Mouse (Mus musculus) liver, adult 2 months (tissue): ENCODE measurements around the gene Rala.

Source experiments
- CTCF ChIP-seq: fragments of 200-500 bp; IDR thresholded peaks from 2 replicates; pipeline ENCODE4 v1.5.1; 2011; ENCODE audit warnings: low read depth, low read length, control low read depth
- POLR2A ChIP-seq: fragments of 200-500 bp; IDR thresholded peaks from 2 replicates; pipeline ENCODE4 v1.6.1; 2011; ENCODE audit warnings: low read length, control low read depth; ENCODE audit not compliant: insufficient read depth; ENCODE audit errors: extremely low read depth

DNA sequence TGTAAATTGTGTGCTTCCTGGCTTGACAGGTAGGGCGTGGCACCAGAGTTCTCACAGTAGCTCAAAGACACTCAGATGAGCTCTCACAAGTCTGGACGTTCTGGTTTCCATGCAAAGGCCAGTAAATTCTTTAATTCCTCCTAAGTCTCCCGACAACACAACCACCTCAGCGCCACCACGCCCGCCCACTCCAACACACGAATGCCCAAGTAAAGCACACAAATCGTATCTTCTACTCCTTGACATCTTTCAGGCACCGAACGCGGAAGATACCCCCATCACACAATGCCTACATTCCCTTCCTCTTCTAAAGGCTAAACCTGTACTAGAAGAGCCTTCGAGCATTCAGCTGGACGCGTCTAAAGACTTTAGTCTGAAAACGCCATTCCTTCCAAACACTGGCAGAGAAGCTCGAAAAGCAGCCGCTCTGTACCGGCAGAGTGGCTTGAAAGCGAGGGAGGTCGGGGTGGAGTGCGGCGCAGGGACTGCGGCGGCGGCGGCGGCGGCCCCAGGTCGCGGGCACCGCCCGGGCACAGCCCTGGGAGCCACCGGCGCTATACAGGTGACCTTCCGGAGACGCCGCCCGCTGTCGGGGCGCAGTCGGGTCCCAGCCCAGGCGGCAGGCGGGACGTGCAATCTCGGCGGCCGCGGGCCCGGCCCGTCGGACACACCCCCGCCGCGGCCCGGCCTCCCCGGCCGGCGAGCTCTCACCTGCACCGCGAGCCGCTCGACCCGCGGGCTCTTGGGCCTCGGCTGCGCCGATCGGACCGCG lies 547 bp downstream of the Rala start:
- TF ChIP-seq POLR2A (no peak), CTCF (no peak)
